Mouse (Mus musculus): ENCODE results near the gene Ces4a.
"Not testable (repeated sequence)": the region's sequence is repeated elsewhere in the genome, so short reads cannot be mapped to it uniquely, and the experiment has no call there.

The Ces4a gene

GRCm38 (mm10) chr8:105170041-105170380 is 38.4 kb downstream of the Ces4a start:
- DNase-seq (ENCODE audit: low read depth), result no peak

- DNase-seq (ENCODE audit: low read depth), result peak; percentile 97
Observed at GRCm38 (mm10) chr8:105170381-105171115, 38.9 kb downstream of the Ces4a start, which contains the start of gene Cbfb. Cbfb (plus strand) TSS chr8:105170674.

GRCm38 (mm10) chr8:105171116-105172002 is 39.8 kb downstream of the Ces4a start:
- DNase-seq (ENCODE audit: low read depth), result peak; percentile 85

- no peak for DNase-seq (ENCODE audit: low read depth)
Observed at GRCm38 (mm10) chr8:105172003-105172362, 40.4 kb downstream of the Ces4a start.

GRCm38 (mm10) chr8:105175287-105175686 is 43.7 kb downstream of the Ces4a start:
- DNase-seq (ENCODE audit: low read depth), result not testable (repeated sequence)

GRCm38 (mm10) chr8:105178211-105178800 is 46.7 kb downstream of the Ces4a start:
- no peak for DNase-seq (ENCODE audit: low read depth)

GRCm38 (mm10) chr8:105182201-105182600 is 50.6 kb downstream of the Ces4a start:
- no peak for DNase-seq (ENCODE audit: low read depth)

GRCm38 (mm10) chr8:105186467-105187005 is 54.9 kb downstream of the Ces4a start:
- DNase-seq (ENCODE audit: low read depth), result no peak

GRCm38 (mm10) chr8:105192182-105192581 is 60.6 kb downstream of the Ces4a start:
- no peak for DNase-seq (ENCODE audit: low read depth)
